Mouse (Mus musculus) stomach, postnatal 0 days (tissue): ENCODE measurements around the gene Gm9913.

Experiments used
- CTCF ChIP-seq: IDR thresholded peaks from 2 replicates; pipeline ENCODE4 v1.5.1; 2016; ENCODE audit warnings: antibody characterized with exemption, low read depth, mild to moderate bottlenecking, moderate library complexity
- EP300 ChIP-seq: optimal IDR thresholded peaks from 2 replicates; pipeline ENCODE3; 2016; ENCODE audit warnings: antibody characterized with exemption

DNA sequence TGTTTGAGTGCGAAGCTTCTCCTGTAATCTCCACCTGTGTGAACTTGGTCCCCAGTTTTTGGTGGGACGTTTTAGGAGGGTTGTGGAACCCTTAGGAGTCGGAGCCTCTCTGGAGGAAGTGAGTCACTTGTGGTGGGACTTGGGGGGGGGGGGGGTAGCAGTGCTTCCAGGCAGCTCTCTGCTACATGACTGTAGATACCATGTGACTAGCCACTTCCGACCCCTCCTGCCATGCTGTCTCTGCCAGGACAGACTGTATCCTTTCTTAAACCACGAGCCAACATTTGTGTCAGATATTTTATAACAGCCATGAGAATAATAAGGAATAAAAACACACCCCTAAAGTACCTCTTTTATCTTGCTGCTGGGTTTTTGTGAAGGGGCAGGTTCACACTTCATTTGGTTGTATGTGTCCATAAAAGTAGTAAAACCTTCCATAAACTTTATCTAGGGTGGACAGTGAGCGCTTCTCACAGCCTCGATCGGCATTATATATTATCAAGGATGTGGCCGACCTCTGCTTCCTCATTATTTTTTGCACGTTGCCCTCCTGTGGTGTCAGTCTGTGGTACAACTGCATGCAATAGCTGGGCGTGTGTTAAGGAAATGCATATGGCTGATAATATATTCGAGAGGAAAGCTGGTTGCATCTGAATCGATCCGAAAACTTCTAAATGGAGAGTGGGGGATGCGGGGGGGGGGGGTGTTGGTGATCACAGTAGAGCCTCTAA, 48.7 kb upstream of the Gm9913 start:
- TF ChIP-seq EP300 (no peak), CTCF (peak; percentile 43)
